9 mouse cellular contexts compared by ENCODE assay signal in genomic region chr6:143326956-143327722, GRCm38 (mm10).
DNase-seq lines count a peak whose midpoint lies in the region; ATAC-seq and TF ChIP-seq lines count a peak whose summit lies in the region.
"Had no signal": no experiment of that assay in that cellular context is flagged by ENCODE, and none has a peak within 500 bp of the region (broad histone marks: within the 10 kb centered on the region; RNA-seq: fewer than 3 reads in every experiment).

No protein-coding gene starts in this region.

- H3K27ac ChIP-seq in limb, embryonic 11.5 days (replicated peaks; ENCODE audit: low read depth, low read length) = no peak overlapping the region
- H3K27ac ChIP-seq in limb, embryonic 10.5 days = no peak overlapping the region
- no peak overlapping the region for H3K27ac ChIP-seq in liver, embryonic 16.5 days (ENCODE audit: low read length)
- no peak overlapping the region for H3K27ac ChIP-seq in stomach, embryonic 15.5 days
- H3K27ac ChIP-seq: limb, embryonic 15.5 days had no signal

- ATAC-seq in limb, embryonic 11.5 days (ENCODE audit: insufficient number of reproducible peaks, low FRiP score, low TSS enrichment, low read depth) = no peak
- no peak for ATAC-seq in liver, embryonic 16.5 days (ENCODE audit: low read depth)
- peak; percentile 47; the same call in 1 of the 2 replicates for ATAC-seq in stomach, embryonic 15.5 days (ENCODE audit: insufficient read depth, low FRiP score, low read depth)

- TF ChIP-seq POLR2A in brain, embryonic 14.5 days (IDR thresholded peaks at IDR 0.05; ENCODE audit: borderline replicate concordance, extremely low read depth, insufficient read depth, insufficient read length, poor library complexity, severe bottlenecking) = no peak

- no peak overlapping the region for H3K9ac ChIP-seq in limb, embryonic 11.5 days (ENCODE audit: low read length)
- no peak overlapping the region for H3K9ac ChIP-seq in liver, embryonic 16.5 days (ENCODE audit: low read depth, low read length)
- H3K9ac ChIP-seq in stomach, embryonic 15.5 days = no peak overlapping the region
- H3K9ac ChIP-seq: limb, embryonic 15.5 days had no signal

- H3K4me3 ChIP-seq in limb, embryonic 11.5 days (ENCODE audit: low read depth, low read length) = no peak overlapping the region
- H3K4me3 ChIP-seq in limb, embryonic 10.5 days = no peak overlapping the region
- peak overlapping the region; percentile 16 for H3K4me3 ChIP-seq in liver, embryonic 16.5 days (ENCODE audit: low read depth, low read length)
- H3K4me3 ChIP-seq in stomach, embryonic 15.5 days (replicated peaks) = peak overlapping the region; percentile 25
- H3K4me3 ChIP-seq: limb, embryonic 15.5 days had no signal

- peak; percentile 12 for DNase-seq in limb, embryonic 11.5 days (ENCODE audit: low spot score)
- no peak for DNase-seq in limb, embryonic 10.5 days (ENCODE audit: low spot score)
- DNase-seq in brain, embryonic 14.5 days (ENCODE audit: low read depth) = peak; percentile 15
- no peak for DNase-seq in layer of hippocampus, adult 11-12 months (ENCODE audit: low spot score)
- DNase-seq in layer of hippocampus, postnatal 14 days (ENCODE audit: low spot score in 2 of 2) = no peak
- no peak for DNase-seq in left cerebral cortex, postnatal 25 days (ENCODE audit: low spot score in 2 of 2)

- no peak overlapping the region for H3K4me2 ChIP-seq in limb, embryonic 11.5 days (ENCODE audit: low read depth, severe bottlenecking)
- H3K4me2 ChIP-seq in liver, embryonic 16.5 days (ENCODE audit: low read depth, low read length) = 0 out of 2 replicates have a peak overlapping the region, but pooled peaks have one; percentile 9
- peak overlapping the region; percentile 41 for H3K4me2 ChIP-seq in stomach, embryonic 15.5 days
- H3K4me2 ChIP-seq: limb, embryonic 15.5 days had no signal

- no peaks in the 10 kb centered on the region for H3K9me3 ChIP-seq in limb, embryonic 11.5 days (ENCODE audit: control insufficient read depth, low read length)
- no peaks in the 10 kb centered on the region for H3K9me3 ChIP-seq in limb, embryonic 10.5 days (replicated peaks)
- H3K9me3 ChIP-seq in liver, embryonic 16.5 days (replicated peaks; ENCODE audit: control insufficient read depth, low read length) = no peaks in the 10 kb centered on the region
- no peaks in the 10 kb centered on the region for H3K9me3 ChIP-seq in stomach, embryonic 15.5 days
- H3K9me3 ChIP-seq: limb, embryonic 15.5 days had no signal

- intact Hi-C loops in left cerebral cortex, postnatal 25 days (cut with DNase I) = no loop called here

- H3K27me3 ChIP-seq in limb, embryonic 11.5 days (ENCODE audit: control insufficient read depth, insufficient read depth, low read length) = no peaks in the 10 kb centered on the region
- no peaks in the 10 kb centered on the region for H3K27me3 ChIP-seq in limb, embryonic 10.5 days (ENCODE audit: low read depth, poor library complexity, severe bottlenecking)
- H3K27me3 ChIP-seq in liver, embryonic 16.5 days (ENCODE audit: control insufficient read depth, insufficient read depth, low read depth, low read length) = no peaks in the 10 kb centered on the region
- no peaks in the 10 kb centered on the region for H3K27me3 ChIP-seq in stomach, embryonic 15.5 days (replicated peaks)

- WGBS in limb, embryonic 11.5 days = 85% methylated on average over 22 of the region's 22 CpGs
- 83% methylated on average over 22 of the region's 22 CpGs for WGBS in limb, embryonic 10.5 days
- WGBS in liver, embryonic 16.5 days (ENCODE audit: insufficient replicate concordance) = 62% methylated on average over 22 of the region's 22 CpGs
- 71% methylated on average over 22 of the region's 22 CpGs for WGBS in stomach, embryonic 15.5 days

- no peaks in the 10 kb centered on the region for H3K36me3 ChIP-seq in limb, embryonic 11.5 days (ENCODE audit: control insufficient read depth, insufficient read depth, low read length)
- H3K36me3 ChIP-seq in limb, embryonic 10.5 days = no peaks in the 10 kb centered on the region
- no peaks in the 10 kb centered on the region for H3K36me3 ChIP-seq in liver, embryonic 16.5 days (ENCODE audit: control insufficient read depth, insufficient read depth)
- no peaks in the 10 kb centered on the region for H3K36me3 ChIP-seq in stomach, embryonic 15.5 days
- H3K36me3 ChIP-seq: limb, embryonic 15.5 days had no signal

- no peak for TF ChIP-seq CTCF in brain, embryonic 14.5 days (IDR thresholded peaks at IDR 0.05; ENCODE audit: borderline replicate concordance, extremely low read depth, insufficient read depth, insufficient read length)

- H3K4me1 ChIP-seq in limb, embryonic 11.5 days (ENCODE audit: control insufficient read depth, insufficient read depth, low read length) = peaks cover 5% of the 10 kb centered on the region; the same call in 1 of the 2 replicates
- peaks cover 20% of the 10 kb centered on the region for H3K4me1 ChIP-seq in limb, embryonic 10.5 days
- no peaks in the 10 kb centered on the region for H3K4me1 ChIP-seq in liver, embryonic 16.5 days (ENCODE audit: control insufficient read depth, low read depth, low read length)
- no peaks in the 10 kb centered on the region for H3K4me1 ChIP-seq in stomach, embryonic 15.5 days

Comparison
In these comparisons a context has a peak if more than half of its experiments do, and no peak if none do; other contexts are left out.
1. DNase-seq: peak in limb, embryonic 11.5 days (single experiment) and brain, embryonic 14.5 days (single experiment); none in limb, embryonic 10.5 days (single experiment), layer of hippocampus, adult 11-12 months (single experiment), layer of hippocampus, postnatal 14 days (0 of 2) and left cerebral cortex, postnatal 25 days (0 of 2).
2. H3K4me3 ChIP-seq: peak in liver, embryonic 16.5 days (single experiment) and stomach, embryonic 15.5 days (single experiment); none in limb, embryonic 11.5 days (single experiment) and limb, embryonic 10.5 days (single experiment).